Mouse (Mus musculus) ES-Bruce4 (cell line): ENCODE measurements around the gene Rabep2.

Experiments used
- CTCF ChIP-seq: IDR thresholded peaks from one replicate; pipeline ENCODE4 v1.8.1; 2011; ENCODE audit warnings: low read depth, low read length
- EP300 ChIP-seq: IDR thresholded peaks from 2 replicates; pipeline ENCODE4 v1.6.1; 2011; ENCODE audit warnings: low read depth, low read length; ENCODE audit not compliant: insufficient read depth

GRCm38 (mm10) chr7:126458844-126459618 lies 30.5 kb downstream of the Rabep2 start:
- TF ChIP-seq CTCF (no peak), EP300 (no peak)
